Mouse (Mus musculus): Measurements from ENCODE around the gene Tmem117. TPM values are rescaled to one million over a fixed set of nuclear protein-coding genes. Genes with fewer than 3 reads are reported as not detected.

Gene Tmem117
- total RNA-seq, 2 experiments from 2014 or later = 13.8 to 14.8 TPM

GRCm38 (mm10) chr15:94639126-94639525 lies 10.1 kb downstream of the Tmem117 start:
- intact Hi-C loops (cut with DNase I) = no loop called here
- DNase-seq = no peak

DNA sequence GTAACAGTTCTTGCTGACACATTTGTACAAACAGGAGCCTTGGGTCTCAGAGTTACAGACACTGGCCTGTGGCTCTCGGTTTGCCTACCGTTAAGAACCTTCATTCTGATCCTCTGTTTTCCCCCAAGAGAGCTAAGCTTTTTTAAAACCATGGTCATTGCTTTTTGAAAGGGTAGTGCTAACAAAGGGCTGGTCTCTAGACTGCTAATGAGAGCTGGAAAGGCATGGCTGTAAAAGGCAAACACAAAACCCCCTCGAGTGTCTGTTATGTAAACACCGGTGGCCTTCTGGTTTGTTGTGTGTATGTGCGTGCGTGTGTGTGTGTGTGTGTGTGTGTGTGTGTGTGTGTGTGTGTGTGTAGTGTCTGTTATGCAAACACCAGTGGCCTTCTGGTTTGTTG lies 17.0 kb downstream of the Tmem117 start:
- DNase-seq = no peak
- intact Hi-C loops (cut with DNase I) = no loop called here

DNA sequence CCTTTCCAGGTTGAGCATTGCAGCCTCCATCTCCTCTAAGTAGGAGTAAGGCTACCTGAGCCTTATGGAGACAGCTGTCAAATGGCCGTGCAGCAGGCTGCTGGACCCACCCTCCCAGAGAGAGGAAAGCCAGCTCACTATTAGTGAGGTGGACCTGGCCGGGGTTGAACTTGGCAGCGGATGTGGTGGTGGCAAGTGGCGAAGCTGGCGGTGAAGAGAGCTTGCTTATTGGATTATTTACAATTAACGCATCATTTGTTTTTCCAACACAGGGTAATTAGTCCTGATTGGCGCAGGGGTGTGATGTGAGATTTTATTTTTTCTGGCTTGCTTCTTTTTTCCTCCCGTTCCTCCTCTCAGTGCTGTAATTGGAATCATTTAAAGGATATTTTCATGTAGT lies 19.4 kb downstream of the Tmem117 start:
- DNase-seq = no peak
- intact Hi-C loops (cut with DNase I) = no loop called here

- peak in 1 of 2 experiments; percentile 33 for DNase-seq
- intact Hi-C loops (cut with DNase I) = no loop called here
Measured at GRCm38 (mm10) chr15:94649071-94649765, 20.2 kb downstream of the Tmem117 start.

- no peak for DNase-seq
- intact Hi-C loops (cut with DNase I) = no loop called here
Measured at GRCm38 (mm10) chr15:94649766-94650120, 20.7 kb downstream of the Tmem117 start.

DNA sequence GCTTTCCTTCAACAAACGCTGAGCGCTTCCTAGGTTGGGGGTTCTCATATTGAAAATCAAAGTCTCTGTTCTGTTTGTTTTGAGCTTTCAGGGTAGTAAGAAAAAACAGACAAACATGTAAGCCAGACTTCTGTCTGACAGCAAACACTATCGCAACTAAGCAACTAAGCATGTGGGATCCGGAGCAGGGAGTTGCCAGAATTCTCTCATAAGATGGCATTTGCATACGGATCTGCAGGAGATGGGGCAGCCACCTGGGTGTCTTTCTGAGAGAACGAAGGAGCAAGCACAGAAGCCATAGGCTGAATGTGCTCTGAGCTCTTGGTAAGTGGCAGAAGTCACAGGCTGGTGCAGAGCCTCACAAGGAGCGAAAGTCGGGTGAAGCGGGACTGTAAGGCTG lies 22.3 kb downstream of the Tmem117 start:
- no peak for DNase-seq
- intact Hi-C loops (cut with DNase I) = no loop called here

GRCm38 (mm10) chr15:94651969-94652842 lies 23.2 kb downstream of the Tmem117 start:
- DNase-seq = no peak
- intact Hi-C loops (cut with DNase I) = no loop called here

- no peak for DNase-seq
- intact Hi-C loops (cut with DNase I) = no loop called here
Measured at GRCm38 (mm10) chr15:94652843-94653206, 23.8 kb downstream of the Tmem117 start.

DNA sequence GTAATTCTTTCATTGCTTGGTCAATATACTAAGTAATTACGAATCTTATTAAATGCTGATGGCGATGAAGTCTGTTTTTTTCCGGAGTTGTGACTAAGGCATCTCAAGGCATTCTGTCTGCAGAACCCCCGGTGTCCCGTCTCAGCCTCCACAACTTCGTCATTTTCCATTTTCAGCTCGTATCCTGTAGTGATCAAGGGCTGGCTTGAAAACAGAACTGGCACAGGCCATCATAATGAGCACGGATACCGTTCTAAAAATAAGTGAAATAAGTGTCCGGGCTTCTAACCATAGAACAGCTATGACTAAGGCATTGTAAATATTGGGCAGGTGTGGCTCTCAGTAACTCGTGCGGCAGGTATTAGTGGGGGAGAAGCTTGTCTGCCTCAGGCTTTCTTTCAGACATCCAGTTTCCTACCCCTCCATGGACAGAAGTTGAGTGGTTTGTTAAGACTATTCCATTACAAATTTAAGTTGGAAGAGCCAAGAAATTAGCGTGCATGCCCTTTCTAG lies 26.8 kb downstream of the Tmem117 start:
- no peak for DNase-seq
- intact Hi-C loops (cut with DNase I) = no loop called here

DNA sequence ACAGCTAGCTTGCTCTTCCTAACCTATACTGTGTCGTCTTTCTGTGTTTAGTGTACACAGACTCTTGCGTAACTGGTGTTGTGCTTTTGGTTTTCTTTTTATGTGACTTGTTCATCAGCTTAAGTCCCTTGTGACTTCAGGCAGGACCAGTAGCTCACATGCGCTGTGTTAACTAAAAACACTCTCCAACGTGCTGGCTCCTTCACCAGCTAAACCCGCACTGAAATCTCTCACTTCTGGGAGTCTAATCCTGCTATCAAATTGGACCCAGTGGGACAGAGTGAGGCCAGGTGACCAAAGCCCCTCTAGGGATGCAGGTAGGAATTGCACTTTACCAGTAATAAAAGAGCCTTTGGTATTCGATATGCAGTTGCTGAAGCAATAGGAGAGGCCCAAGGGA lies 28.9 kb downstream of the Tmem117 start:
- intact Hi-C loops (cut with DNase I) = no loop called here
- DNase-seq = no peak

DNA sequence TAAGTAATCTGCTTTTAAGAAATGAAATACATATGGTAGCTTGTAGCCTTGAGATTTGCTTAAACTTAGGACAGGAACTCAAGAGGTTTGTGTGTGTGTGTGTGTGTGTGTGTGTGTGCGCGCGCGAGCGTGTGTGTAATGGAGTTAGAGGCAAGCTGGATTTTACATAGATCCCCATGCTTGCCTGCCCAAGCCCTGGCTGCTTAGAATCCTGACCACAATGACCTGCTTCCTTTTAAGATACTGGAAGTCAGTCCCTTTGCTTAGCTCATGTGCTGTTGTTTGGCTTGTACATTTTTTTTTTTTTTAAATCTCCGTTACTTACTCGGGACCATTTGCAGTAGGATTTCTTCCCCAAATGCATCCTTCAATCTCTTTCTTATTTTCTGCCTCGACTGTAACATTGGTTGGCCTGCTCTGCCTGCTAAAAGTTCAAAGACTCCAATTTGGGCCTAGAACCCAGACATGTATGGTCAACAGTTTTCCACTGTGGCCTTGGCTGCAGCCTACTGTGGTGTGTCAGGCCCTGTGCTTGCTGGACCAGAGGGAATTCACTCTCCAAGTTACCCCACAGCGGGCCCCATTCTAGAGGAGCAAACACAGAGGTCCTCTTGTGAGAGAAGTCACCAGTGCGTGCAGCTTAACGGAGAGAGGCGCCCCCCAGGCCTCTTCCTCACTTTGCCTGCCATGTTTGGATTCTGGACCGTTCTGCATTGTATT lies 29.5 kb downstream of the Tmem117 start:
- intact Hi-C loops (cut with DNase I) = no loop called here
- no peak for DNase-seq

- DNase-seq = no peak
- intact Hi-C loops (cut with DNase I) = no loop called here
Measured at GRCm38 (mm10) chr15:94659112-94659437, 30.0 kb downstream of the Tmem117 start.

DNA sequence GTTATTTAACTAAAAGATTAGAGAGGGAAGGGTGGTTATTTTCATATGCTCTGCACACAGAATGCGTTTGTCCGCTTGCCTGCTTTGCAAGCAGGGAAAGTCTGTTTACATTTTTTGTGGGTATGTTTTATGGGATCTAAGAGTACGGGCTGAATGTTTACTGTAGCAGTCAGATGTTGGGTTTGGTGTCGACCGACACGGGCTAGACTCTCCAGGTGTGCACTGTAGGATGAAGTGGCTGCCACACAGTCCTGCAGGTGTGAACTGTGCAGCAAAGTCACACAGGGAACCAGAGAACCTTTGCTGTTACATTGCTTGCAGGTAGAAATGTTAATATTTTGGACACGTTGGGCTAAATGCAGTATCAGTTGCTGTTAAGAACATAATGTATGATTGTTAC lies 31.9 kb downstream of the Tmem117 start:
- DNase-seq = no peak
- intact Hi-C loops (cut with DNase I) = loop anchor here (1.0 kb wide), 1 partner anchor 104 kb away; no protein-coding TSS in a partner anchor

DNA sequence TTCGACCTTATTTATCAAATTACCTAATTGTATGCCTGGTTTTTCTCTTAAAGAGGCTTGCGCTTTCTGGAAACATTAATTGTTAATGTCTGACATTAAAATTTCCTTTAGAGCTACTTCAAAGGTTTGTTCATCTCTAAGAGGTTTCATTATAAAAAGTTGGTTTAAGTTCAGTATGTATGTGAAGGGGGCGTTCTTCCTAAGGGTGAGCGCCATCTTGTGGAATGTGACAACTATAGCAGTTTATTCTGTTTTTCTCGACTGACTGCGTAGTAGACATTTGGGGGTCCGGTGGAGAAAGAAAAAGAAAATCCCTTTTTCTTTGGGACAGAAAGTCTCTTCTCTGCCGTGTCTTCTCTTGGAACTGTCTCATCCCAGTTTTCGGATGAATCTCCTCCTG lies 32.4 kb downstream of the Tmem117 start:
- intact Hi-C loops (cut with DNase I) = loop anchor here (1.0 kb wide), 1 partner anchor 104 kb away; no protein-coding TSS in a partner anchor
- DNase-seq = peak in 1 of 2 experiments; percentile 19

DNA sequence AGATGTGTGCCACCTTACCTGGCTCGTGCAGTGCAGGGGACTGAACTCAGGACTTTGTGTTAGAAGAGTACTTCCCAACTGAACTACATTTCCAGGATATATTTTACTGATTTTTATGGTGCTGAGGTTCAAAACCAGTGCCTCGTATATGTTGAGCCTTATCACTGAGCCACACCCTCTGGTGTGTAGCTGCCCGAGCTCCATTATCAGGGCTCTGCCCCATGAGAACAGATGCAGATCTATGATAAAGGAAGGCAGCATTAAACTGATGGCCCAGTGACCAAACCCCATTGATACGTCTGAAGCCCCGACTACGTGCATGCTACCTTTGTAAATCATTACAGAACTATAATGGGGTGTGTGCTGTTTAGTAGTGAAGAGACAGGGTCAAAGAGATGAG lies 35.6 kb downstream of the Tmem117 start:
- no peak for DNase-seq
- intact Hi-C loops (cut with DNase I) = no loop called here

DNA sequence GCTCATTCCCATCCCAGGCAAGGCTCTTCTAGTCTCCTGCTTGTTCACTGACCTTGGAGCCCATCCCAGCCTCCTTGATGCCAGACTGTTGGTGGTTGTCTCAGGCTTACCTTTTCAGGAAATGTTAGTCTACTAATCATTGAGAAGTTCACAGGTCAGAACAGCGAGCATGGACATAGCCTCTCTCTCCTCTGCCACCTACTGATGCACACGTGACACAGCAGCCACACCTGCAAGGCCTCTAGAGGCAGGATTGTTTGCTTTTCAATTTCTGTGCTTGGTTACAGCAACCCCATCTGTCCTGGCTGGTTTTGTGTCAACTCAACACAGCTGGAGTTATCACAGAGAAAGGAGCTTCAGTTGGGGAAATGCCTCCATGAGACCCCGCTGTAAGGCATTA lies 52.1 kb downstream of the Tmem117 start:
- DNase-seq = no peak
- intact Hi-C loops (cut with DNase I) = no loop called here

- no peak for DNase-seq
- intact Hi-C loops (cut with DNase I) = no loop called here
Measured at GRCm38 (mm10) chr15:94684269-94684668, 55.2 kb downstream of the Tmem117 start.

DNA sequence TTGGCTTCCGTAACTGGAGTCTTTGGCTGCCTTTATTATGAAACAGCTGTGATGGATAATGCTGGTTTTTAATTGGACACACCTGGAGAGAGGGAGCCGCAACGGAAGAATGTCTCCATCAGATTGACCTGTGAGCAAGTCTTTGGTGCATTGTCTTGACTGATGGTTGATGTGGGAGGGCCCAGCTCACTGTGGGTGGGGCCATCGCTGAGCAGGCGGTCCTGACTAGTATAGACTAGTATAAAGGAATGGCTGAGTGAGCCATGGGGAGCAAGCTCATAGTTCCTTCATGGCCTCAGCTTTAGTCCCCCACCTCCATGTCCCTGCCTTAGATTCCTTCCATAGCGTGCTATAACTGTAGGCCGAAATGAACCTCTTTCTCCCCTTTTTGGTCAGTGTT lies 58.1 kb downstream of the Tmem117 start:
- intact Hi-C loops (cut with DNase I) = no loop called here
- DNase-seq = no peak

DNA sequence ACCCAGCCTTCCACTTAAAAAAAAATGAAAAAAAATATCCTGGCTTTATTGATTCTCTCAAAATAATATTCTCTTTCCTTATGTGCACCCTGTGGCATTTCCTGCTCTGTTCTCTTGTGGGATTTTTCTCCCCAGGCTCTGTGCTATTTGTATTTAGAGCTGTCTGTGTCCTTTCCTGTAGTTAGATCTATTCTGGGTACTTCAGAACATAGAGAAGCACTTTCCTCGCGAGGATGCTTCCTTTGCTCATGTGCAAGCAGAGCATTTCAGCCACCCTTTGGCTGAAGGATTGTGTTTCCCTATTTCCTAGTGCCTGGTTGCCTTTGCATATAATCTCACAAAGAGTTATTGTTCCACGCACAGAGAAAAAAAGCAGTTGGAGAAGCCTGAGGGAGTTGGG lies 58.6 kb downstream of the Tmem117 start:
- intact Hi-C loops (cut with DNase I) = no loop called here
- DNase-seq = no peak

DNA sequence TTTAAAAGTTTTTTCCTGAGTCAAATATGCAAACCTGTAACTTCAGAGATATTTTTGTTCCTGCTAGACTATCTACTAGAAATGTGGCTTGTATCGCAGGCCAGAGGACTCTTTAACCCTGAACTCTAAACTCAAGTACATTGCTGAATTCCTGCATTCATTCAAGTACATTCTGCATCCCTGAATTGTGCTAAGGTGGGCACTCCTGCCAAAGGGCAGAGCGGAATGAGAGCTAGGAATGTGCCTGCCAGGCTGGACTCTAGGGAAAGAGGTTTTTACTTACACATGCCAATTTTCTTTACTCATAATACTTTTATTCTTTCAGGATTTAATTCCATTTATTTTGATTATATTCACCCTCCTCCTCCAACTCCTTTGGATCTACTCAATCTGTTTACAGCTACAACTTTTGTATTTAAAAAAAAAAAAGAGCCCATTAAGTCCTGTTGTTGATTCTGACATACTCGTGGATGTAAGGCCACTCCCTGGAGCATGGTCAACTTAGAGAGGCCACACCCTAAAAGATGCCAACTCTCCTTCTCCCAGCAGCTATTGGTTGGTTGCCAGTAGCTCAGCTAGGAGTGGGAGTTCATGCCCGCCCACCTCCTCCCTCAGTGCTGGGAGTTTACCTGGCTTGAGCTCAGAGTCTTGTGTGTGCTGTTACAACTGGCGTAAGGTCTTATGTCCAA lies 60.3 kb downstream of the Tmem117 start:
- DNase-seq = no peak
- intact Hi-C loops (cut with DNase I) = no loop called here

DNA sequence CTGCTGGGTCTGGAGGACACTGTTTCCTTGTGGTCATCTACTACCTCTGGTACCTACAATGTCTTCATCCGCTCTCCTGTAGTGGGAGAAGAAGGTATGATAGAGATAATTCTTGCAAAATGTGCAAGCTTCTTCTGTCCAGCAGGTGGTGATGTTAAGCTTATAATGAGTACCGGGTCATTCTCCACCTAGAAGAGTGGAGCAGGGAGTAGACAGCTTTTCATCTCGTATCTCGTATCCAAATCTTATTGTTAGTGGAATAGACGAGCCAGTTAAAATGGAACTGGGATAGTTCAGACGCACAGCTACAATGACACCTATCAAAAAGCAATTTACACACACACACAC lies 60.8 kb downstream of the Tmem117 start:
- intact Hi-C loops (cut with DNase I) = no loop called here
- DNase-seq = no peak
